Mouse (Mus musculus) Muller cell, postnatal 12 days (primary cell): ENCODE results near the gene Pnma1.

Experiments used
- DNase-seq: peaks from one replicate; pipeline ENCODE4 v3.0.0-alpha.2; 2015; ENCODE audit errors: inconsistent ontology term

The Pnma1 gene

GRCm38 (mm10) chr12:84178652-84179445 is 30.6 kb upstream of the Pnma1 start:
- DNase-seq = no peak

GRCm38 (mm10) chr12:84178052-84178451 is 29.8 kb upstream of the Pnma1 start:
- DNase-seq = peak; percentile 43

DNA sequence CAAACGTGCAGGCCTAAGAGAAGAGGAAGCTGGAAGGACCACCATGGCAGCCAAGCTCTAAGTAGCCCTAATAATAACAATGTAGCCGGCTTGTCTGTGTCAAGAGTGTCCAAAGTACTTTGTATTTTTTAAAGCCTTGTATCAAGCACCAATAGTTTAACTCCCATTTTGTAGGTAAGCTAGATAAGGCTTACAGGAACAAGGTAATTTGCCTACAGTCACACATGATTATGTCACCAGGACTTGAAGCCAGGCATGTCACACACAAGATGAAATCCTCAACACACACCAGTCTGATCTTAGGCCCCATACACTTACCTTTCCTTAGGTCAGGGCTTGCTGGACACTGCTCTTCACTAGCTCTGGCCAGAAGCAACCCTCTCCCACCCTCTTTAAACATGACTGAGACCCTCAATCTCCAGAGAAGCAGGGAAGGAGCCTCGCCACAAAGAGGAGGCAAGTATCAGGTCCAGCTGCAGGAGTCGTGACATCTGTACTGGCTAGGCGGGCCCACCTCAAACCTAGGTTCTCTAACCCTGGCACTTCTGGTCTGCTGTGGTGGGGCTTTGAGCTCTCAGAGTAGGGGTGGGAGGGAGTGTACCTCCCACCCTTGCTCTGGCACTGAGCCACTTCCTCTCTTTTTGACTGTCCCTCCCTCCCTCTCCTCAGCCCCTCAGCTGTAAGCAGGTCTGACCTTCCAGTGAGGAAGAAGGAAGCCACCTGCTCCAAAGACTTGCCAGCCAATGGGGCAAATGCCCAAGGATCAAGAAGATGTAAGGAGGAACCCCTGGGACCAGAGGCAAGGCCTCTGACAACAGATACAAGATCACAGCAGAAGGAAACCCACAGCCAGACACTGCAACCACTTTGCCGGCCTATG is 28.8 kb upstream of the Pnma1 start:
- DNase-seq = no peak

GRCm38 (mm10) chr12:84176126-84176769 is 28.0 kb upstream of the Pnma1 start:
- DNase-seq = no peak

GRCm38 (mm10) chr12:84175659-84176061 is 27.4 kb upstream of the Pnma1 start:
- peak; percentile 90 for DNase-seq

DNA sequence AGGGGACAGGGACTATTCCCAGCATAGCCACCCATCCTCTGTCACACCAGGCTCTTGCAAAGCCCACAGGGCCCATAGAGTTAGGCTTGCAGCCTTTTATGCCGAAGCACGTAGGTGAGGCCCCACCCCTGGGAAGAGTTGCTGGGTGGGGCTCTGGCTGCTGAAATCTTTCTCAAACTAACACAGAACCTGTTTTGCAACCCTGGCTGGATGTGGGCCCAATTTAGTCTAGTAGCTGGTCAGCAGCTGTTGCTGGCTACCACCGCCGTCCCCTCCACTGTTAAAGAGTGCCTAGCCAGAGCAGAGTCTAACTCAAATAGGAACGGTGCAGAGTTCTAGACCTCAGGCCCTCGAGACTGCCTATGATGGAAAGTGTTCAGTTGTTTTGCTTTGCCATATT is 26.6 kb upstream of the Pnma1 start:
- peak; percentile 23 for DNase-seq

- DNase-seq = peak; percentile 23
Measured at GRCm38 (mm10) chr12:84174190-84174811, 26.0 kb upstream of the Pnma1 start.

- no peak for DNase-seq
Measured at GRCm38 (mm10) chr12:84173309-84173915, 25.1 kb upstream of the Pnma1 start.

DNA sequence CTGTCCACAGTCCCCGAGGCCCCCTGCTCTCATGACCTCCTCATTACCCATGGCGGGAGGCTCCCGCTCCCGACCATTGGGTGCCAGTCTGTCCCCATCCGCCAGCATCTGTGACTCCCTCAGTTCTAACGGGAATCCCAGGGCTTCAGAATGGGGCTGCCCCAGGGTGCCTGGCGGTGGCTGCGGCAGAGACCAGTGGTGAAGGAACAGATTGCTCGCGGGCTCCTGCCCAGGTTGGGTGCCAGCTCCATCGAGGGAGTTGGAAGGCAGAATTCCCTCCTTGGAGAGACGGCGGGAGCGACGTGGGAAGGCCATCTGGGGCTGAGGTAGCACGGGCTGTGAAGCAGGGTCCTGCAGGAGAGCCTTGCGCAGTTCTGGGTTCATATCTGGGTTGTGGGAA is 24.6 kb upstream of the Pnma1 start:
- no peak for DNase-seq

- no peak for DNase-seq
Measured at GRCm38 (mm10) chr12:84172216-84172615, 23.9 kb upstream of the Pnma1 start.

DNA sequence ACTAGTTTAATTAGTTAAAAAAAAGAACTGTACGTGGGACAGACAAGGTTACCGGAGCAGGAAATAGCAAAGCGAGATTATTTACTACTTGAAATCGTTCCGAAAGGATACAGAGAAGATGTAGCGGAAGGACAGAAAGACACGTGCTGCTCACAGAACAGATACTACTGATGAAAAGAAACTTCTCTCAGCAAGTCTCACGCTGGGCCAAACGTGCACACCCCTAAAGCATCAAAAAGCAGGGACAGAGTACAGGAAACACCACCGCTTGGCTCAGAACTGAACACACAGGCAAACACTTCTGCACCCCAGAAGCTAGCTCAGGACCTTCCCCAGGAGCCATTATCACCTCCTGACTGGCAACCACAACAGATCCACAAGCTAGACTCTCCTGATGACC is 22.3 kb upstream of the Pnma1 start:
- DNase-seq = no peak

DNA sequence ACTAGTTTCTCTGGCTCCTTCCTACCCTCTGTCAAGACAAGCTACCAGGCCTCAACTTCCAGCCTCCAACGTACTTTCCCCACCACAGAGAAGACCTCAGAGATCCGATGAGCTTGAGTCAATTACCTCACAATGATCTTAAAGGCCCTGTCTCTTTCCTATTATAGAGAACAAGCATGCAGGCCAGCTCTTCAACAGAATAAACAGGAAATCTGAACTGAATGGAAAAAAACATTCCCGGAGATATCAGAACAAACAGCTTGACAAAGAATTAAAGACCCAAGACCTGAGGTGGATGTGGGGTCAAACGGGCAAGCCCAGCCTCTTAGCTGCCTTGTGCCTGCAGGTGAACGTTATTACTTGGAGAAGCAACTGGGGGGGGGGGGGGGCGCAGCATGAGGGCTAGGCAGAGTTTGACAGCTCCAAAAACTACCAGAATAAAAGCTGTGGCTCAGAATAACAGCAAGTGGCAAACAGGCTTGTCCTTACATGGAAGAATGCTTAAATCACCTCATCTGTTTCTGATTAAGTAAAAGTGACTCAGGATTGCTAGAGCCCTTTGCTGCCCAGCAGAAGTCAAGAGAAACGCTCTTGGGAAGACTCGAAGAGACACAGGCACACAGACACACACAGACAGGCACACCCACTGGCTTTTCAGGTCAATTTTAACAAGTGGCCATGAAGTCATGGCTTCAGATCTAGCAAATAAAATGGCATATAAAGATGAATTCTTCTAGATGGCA is 17.5 kb upstream of the Pnma1 start:
- DNase-seq = peak; percentile 25

DNA sequence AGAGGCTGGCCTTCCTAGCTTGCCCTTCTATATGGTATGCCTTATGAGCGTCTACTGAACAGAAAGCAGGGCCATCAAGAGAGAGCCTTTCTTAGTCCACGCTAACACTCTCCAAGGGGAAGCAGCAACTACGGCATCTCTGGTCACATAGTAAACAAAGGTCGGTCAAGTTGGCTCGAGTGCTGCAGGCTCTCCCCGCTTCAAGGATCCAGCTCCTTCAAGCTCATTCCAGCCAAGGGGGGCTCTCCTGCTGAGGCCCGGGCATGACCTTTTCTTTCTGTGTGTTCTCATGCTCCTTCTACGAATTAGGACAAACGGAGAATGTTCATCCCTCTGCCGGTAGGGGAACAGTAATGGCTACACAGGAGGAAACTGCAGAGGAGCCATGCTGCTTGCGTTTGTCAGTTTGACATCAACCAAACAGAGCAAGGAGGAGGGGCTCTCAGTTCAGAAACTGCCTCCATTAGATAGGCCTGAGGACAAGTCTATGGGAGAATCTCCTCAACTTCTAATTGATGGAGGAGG is 15.4 kb upstream of the Pnma1 start:
- DNase-seq = no peak

GRCm38 (mm10) chr12:84163133-84163532 is 14.8 kb upstream of the Pnma1 start:
- no peak for DNase-seq

DNA sequence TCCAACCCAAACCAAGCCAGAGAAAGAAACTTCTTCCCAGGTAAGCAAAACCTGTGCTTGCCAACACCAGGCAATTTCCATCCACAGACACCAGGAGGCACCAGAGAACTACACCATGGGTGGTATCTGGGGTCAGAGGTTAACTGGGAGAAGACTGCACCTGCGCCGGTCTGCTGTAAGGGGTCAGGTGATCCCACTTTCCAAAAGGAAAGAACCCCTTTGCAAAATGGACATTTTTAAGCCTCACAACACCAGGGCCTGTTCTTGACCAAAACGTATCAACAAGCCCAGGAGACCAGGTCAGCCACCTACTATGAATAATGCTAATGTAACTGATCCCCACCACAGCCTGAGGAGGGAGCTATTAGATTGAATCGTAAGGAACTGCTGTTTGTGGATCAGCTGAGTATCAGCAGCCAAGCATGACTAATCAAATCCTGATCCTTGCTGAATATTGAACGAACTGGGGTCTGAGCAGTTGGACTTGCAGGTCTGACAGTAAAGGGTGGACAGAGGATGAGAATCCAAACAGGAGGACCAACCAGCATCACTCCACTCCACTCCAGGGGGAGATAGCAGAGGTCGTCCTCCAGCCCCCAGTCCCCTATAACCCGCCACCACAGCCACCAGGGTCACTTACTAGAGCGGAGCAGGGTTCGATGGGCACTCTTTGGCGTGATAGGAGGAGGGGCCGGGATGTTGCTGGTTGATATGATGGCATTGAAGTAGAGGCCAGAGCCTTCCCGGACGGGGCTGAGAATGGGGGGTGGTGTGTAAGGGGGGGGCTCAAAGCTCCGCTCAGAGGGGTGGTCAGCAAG is 13.5 kb upstream of the Pnma1 start:
- no peak for DNase-seq

GRCm38 (mm10) chr12:84161116-84161515 is 12.8 kb upstream of the Pnma1 start:
- no peak for DNase-seq

DNA sequence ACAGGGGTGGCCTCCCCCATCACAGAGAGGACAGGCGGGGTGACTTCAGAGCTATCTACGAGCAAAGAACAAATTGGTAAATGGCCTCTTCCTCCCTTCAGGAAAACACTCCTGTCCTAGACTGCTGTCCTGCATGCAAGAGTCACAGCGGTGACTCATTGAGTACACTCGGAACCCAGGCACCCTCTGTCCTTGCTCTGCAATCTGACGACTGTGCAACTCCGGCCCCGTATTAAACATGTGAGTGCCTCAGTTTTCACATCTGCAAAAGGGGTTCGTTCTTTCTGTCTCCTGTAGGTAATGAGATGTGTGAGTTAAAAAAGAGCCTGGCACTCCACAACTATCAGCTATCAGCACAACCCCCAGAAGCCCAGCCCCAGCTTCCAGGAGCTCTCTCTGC is 12.2 kb upstream of the Pnma1 start:
- no peak for DNase-seq

DNA sequence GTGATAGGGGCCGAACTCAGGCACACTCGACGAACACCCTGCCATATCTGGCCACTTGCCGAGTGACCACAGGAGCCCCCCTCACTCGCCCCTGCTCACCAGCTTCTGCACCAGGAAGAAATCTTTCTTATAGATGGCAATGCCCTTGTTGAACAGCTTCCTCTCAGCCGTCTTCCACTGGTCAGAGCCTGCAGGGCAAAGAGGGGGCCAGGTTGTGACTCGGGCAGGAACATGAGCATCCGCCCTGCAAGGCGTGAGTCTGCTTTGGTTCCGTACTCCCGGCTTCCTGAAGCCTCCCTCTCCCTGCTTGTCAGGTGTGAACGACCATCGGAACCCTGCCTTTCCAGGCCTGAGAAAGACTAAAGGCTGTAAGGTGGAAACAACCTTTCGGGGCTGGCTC is 9.9 kb upstream of the Pnma1 start:
- no peak for DNase-seq

- no peak for DNase-seq
Measured at GRCm38 (mm10) chr12:84156210-84156609, 7.9 kb upstream of the Pnma1 start.

- DNase-seq = no peak
Measured at GRCm38 (mm10) chr12:84155523-84155871, 7.2 kb upstream of the Pnma1 start.
